Mouse (Mus musculus) C2C12 (cell line): ENCODE measurements at regions not wholly inside any gene's neighbourhood (a gene's known extent, or its start where the extent isn't known, plus 50 kb on each side); places are given as distances from the start of the nearest gene placed in this dataset.

Source experiments
- CEBPB ChIP-seq: IDR thresholded peaks from one replicate; pipeline ENCODE4 v1.6.1; 2011; ENCODE audit warnings: low read depth, mild to moderate bottlenecking, control low read depth, moderate library complexity
- CTCF ChIP-seq: IDR thresholded peaks from one replicate; pipeline ENCODE4 v1.5.1; 2011; ENCODE audit not compliant: control insufficient read depth, insufficient read depth, insufficient read length
- USF1 ChIP-seq: IDR thresholded peaks from one replicate; pipeline ENCODE4 v1.6.1; 2011; ENCODE audit warnings: low read depth, mild to moderate bottlenecking, control low read depth, moderate library complexity

DNA sequence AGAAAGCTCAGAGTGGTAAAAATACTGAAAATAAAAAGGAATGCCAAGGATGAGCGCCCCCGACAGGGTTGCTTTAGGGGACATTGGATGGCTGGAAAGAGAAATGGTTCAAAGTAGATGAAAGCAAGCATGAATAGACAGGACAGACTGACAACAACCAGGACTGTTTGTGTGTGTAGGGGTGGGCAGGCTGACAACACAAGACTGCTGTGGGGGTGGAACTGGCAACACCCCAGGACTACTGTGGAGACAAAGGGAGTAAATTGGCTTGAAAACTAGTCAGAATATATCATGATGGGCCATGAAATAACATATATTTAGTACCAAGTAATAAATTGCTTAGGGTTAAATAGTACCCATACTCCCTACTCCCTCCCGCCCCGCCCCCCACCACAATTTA is 558.9 kb downstream of the Bcl11a start:
- TF ChIP-seq CTCF (no peak), USF1 (no peak), CEBPB (no peak)
